Mouse (Mus musculus) right cerebral cortex, postnatal 10 days (tissue): Measurements from ENCODE around the gene Tgfb1.
"Not testable (repeated sequence)": the region's sequence is repeated elsewhere in the genome, so short reads cannot be mapped to it uniquely, and the experiment has no call there.

Experiments used
- DNase-seq, 2 experiments: peaks; one replicate each; pipeline ENCODE4 v3.0.0; 2021; ENCODE audit warnings: low spot score in 2 of 2

Tgfb1 gene

DNA sequence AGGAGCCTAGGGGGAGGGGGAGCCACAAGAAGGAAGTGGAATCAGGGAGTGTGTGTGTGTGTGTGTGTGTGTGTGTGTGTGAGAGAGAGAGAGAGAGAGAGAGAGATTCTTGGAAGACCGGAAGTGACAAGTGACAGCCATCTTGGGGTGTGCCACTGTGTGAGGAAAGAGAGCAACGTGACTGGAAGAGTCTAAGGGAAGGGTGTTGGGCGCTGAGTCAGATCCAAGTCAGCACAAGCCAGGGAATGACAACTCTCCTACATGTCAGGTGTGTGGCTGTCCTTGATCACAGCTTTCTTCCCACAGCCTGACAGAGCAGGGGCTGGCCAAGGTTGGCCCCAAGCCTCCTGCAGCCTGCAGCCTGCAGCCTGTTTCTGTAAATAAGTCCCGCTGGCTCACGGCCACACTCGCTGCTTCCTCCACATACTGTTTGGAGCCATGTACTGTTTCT is 19.0 kb downstream of the Tgfb1 start:
- peak in 1 of 2 experiments; percentile 63 for DNase-seq

DNA sequence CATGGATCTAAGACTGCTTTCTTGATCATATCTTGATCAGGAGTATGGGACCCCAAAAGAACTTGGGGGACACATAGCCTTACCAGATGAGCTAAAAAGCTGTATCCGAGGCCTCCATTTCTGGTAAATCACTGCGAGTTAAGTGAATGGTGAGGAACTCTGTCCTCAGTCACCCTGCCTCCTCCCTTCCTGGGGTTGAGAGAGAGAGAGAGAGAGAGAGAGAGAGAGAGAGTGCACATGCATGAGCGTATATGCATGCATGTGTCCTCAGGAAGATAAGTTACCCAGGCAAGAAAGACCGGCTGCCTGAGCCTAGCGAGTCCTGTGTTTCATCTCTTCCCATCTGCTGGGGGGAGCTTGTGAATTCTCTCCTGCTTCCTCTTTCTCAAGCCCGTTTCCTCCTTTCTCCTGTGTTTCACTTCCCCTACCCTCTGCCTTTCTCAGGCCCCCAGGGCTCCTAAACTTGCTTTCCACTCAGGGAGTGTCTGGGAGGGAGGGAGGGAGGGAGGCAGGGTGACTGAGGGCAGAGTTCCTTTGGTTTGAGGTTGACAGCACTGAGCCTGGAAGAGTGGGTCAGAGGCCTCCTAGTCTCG is 19.9 kb downstream of the Tgfb1 start:
- DNase-seq = peak in 1 of 2 experiments; percentile 64

DNA sequence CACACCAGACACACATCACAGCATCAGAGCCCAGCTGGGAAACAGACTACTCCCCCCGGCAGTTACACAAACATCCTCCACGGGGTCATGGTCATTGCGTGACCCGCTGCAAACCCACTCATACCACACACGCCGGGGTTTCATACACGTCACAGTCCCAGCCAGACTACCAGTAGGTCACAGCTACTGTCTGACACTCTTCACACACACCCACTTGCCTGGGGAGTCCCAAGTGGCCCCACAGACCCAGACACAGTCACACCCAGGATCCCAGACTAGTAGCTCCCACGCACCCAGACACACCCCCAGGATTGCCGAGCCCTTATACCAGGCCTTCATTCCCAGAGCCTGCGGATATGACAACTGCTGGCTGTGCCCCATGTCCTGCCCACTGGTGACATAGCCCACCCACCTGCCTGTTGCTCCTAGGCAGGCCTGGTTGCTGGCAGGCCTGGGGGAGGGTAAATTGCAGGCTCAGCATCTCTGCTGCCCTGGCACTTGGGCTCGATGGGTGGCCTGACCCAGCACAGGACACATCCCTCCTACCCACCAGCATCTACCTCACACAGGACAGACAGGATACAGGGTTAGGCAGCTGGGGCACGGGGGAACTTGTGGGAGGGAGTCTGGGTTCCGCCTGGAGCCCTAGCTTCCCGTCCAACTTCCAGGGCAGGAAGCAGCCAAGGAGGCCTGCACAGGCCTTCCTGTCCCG is 20.9 kb downstream of the Tgfb1 start:
- no peak for DNase-seq

DNA sequence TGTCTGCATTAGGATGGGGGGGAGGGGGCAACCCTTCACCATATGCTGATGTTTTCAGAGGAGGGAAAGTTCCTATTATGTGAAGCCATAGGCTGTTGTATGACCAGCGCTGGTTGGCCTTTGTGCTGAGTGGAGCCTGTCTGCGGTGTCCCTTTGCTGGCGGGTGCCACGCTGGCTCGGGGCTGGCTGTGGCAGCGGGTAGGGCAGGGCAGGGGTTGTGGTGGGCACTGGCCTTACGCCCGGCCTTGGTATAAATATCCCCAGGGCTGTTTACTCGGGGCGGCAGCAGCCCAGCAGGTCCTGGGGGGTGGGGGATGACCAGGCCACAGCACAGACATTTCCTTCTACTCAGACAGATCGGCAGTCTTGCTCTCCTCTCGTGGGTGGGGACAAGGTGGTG is 23.2 kb downstream of the Tgfb1 start:
- peak; percentile 73 to 74 for DNase-seq

DNA sequence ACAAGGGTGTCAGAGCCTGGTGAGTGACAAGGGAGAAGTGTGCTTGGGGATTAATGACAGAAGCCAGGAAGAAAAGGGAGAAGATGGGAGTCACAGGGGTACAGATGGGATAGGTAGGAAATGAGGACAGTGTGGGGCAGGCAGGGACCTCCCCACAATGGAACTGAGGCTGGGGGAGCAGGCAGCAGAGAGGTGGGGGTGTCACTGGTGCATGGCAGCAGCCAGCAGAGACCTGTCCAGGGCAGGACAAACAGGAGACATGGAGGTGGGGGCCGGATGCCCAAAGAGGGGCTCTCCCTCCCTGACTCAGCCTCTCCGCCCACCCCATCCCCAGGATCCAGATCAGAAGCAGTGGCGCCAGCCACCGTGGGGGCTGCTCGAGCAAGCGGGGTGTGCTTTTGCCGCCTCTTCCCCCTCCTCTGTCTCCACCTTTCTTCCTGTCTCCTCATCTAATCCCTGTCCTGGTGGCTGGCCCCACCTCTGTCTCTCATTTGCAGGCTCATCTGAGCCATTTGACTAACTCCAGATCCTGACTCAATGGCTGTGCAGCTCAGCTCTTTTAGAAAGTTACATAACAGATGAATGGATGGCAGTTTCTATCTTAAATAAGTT is 23.8 kb downstream of the Tgfb1 start:
- peak in 1 of 2 experiments; percentile 49 for DNase-seq

DNA sequence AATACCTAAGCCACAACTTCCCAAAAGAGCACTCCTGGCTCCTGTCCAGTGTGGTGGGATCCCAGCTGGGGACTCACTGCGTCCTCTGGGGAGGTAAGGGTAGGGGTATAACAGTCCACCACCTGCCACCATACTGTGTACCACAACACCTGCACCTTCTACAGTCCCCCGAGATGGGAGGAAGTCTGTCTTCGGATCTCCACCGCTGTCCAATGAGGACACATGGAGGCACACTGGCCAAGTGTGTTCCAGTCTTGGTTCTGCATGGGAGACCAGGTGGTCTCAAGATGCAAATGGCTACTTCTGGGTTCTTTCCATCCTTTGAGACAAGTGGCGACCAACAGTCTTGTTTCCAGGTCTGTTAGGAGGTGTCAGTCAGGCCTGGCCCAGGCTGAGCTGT is 24.4 kb downstream of the Tgfb1 start:
- DNase-seq = no peak

DNA sequence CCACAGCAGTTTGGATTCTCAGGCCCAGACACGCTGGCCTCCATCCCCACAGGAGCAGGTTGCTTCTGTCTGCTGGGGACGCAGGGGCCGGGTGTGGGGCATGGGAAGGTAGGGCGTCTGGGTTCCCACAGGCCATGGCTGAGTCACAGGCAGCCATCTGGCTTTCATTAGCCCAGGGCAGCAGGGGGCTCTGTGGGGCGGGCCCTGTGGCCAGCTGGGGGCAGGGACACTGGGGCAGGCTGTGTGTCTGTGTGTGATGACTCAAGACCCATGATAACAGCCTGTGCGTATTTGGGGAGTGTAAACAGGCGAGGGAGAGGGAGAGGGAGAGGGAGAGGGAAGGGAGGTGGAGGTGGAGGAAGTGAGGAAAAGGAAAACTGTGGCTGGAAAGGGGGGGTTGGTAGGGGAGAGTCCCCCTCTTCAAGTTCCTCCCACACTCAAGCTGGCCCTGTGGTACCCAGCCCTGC is 25.0 kb downstream of the Tgfb1 start:
- no peak for DNase-seq

DNA sequence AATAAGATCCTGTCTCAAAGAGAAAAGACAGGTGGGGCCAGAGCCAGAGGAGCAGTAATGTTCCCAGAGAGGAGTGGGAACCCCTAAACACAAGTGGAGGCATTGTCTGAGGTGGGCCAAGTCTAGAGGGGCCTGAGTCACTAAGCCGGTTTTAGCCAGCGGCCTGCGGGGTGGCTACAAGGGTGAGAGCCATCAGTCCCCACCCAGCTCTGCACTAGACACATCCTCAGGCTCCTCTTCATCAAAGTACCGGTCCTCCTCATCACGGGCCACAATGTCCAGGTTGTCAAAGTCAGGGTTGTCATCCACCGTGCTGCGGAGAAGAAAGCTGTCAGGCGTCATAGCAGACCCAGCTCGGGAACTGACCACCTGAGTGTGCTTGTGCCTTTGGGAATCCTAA is 26.0 kb downstream of the Tgfb1 start:
- DNase-seq = no peak

DNA sequence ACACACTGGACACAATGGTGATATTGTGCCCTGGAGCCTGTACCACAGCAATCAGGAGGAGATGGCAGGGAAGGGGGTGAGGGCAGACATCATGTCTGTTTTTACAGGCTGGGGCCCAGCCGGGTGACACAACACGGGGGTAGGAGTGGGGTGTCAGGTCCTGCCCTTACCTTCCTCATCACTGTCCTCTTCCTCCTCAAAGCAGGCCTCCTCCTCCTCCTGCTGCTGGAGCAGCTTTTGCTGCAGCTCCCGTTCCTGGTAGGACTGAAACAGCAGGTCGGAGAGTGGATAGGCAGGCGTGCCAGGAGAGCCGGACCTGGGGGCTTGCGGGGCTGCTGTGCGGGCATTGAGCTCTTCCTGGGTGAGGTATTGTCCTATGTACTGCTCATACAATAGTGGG is 27.8 kb downstream of the Tgfb1 start:
- no peak for DNase-seq

DNA sequence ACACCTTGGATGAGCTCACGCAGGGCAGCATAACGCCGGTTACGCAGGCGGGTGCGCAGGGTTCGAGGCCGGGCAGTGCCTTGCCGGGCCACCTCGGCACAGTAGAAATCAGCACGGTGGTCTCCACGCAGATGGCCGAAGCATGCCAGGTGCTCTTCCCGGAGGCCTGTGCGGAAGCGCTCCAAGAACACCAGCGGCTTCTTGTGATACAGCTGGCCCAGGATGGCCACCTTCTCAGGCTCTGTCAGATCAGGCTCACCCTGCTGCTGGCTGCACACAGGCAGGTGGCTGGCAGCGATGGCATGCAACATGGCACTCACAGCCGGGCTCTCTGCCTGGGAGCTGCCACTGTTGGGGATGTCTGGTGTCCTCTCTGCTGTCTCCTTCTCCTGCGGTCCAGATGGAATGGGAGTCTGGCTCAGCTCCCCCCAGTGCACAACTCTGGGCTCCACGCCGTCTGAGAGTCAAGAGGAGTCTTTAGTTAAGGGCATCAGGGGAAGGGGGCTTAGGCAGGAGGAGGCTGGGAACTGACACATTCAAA is 29.0 kb downstream of the Tgfb1 start:
- DNase-seq = peak in 1 of 2 experiments; percentile 35

DNA sequence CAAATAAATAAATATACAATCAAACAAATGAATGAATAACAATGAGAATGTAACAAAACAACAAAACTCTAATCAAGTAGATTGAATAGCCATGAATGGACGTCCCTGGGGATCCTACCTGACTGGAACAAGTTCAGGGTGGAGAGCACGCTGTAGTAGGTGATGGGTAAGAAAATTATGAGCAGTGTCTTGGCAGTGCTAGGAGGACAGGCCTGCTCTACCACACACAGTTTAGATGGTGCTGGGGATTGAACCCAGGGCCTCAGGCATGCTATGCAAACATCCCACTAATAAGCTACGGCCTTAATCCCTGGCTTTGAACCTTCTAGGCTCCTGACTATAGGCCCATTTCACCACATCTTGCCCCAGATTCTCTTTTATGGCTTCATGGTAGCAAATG is 30.7 kb downstream of the Tgfb1 start:
- no peak for DNase-seq

DNA sequence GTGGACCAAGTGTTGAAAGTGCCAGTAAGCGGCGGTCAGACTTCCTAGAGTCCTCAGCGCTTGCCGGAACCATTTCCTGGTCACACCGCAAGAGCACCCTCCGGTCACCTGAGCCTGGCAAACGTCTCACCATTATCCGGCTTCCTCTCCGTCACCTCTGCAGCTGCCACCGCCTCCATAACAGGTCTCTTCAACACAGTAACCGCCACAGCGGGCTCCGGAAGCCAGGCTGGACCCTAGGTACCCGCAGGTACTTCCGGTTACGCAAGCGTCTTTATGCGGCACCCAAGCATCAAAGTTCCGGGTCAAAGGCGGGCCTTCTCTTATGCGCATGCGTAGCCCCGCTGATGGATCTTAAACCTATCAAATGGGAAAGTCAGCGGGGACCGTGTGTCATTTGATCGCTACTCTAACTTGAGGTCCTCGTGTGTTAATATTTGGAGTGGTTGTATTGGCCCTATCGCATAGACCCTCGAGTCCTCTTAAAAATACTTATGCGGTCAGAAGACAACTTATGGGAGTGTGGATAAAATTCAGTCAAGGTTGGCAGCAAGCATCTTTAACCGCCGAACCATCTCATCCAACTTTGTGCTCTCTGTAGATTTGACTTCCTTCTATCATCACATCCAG is 32.1 kb downstream of the Tgfb1 start, which contains the start of gene Ccdc97:
Gene Ccdc97 (minus strand): TSS at position 301 of the 630 bp plus-strand sequence.
- peak; percentile 96 to 97 for DNase-seq

DNA sequence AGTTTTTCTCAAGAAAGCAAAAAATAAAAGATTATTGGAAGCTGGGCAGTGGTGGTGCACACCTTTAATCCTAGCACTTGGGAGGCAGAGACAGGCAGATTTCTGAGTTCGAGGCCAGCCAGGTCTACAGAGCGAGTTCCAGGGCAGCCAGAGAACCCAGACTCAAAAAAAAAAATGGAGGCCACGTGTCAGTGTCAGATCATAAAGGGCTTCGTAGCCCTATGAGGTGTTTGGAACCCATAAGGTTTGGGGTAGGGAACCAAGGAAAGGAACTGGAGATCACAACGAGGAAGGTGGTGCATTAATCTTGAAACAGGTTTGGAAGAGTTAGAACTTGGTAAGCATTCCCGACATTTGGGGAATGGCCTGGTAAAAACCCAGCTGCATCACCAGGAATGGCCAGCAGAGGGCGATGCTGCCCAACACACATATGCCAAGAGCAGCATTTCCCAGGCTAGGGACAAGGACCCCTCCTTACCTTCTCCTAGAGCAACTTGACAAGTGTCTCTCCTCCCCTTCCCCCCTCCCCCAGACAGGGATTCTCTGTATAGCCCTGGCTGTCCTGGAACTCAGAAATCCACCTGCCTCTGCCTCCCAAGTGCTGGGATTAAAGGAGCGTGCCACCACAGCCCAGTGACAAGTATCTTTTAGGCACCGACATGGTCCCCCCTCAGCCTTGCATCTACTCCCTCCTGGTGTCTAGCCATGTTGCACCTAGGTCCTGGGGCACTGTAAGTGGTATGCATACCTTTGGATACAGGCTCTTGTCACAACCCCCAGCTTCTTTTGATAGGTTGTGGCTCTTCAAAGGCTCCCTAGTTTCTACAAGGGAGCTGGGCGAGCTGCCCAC is 33.2 kb downstream of the Tgfb1 start:
- DNase-seq = peak; percentile 83 to 84

DNA sequence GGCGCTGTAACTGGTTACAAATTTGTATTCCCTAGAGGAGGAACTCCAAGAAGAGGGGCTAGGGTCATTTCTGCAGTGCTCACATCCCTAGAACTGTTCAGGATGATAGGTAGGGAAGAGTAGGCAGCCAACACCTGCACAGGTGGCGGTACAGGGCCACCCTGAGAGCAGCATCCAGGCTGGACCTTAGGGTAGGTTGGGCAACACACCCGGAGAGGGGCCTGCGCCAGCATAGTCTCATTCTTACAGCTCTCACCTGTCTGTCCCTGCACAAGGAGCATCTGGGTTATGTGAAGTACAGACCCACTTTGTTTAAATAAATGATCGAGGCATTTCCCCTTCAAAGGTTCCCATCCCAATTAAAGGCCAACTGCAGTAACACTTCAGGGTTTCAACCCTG is 34.0 kb downstream of the Tgfb1 start:
- no peak for DNase-seq

DNA sequence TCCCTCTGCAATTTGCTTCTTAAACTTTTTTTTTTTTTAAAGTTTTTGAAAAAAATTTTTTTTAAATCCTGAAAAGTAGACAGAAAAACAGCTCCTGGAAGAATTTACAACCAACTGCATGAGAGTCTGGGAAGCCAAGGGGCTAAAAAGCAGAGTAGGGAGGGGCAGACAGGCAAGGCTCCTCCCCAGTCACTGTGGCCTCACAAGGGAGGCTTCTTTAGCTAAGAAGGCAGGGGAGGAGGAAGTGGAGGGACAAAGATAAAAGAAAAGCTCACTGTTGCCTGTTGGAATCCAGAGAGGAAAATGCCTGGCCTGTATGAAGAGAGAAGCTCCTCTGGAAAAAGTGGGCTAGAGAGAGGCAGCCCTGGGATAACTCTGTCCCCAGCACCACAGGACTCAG is 35.0 kb downstream of the Tgfb1 start:
- not testable (repeated sequence) for DNase-seq

DNA sequence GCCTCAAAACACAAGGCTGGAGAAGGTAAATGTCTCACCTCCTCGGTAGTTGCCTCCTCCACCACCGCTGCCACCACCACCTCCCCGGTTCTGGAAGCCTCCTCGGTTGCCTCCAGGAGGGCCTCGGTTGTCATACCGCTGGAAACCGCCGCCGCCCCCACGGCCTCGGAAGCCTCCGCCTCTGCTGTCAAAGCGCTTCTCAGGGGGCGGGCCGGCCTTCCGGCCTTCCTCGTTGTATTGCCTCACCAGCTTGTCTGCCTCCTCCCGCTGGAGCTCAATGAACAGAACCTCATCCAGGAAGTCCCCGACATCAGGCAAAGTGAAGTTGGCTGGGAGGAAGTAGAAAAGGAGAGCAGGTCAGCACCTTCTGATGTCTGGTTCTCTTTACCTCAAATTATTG is 39.1 kb downstream of the Tgfb1 start:
- no peak for DNase-seq

DNA sequence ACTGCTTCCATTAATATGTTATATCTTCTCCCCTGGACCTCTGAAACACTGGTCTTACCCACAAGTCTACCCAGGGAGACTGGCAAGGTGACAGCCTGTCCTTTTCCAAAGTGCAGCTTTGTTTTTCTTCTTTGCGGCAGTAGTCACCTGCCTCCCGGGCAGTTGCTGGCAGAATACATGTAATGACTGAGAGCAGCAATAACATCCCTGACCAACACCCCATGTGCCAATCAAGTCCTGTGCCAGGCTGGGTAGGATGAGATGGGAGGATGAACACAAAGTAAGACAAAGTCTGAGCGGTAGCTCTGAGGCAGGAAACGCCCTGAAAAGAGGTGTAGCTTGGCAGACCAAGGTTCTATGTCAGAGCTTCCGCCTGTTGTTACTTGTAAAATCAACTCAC is 41.0 kb downstream of the Tgfb1 start:
- DNase-seq = no peak

DNA sequence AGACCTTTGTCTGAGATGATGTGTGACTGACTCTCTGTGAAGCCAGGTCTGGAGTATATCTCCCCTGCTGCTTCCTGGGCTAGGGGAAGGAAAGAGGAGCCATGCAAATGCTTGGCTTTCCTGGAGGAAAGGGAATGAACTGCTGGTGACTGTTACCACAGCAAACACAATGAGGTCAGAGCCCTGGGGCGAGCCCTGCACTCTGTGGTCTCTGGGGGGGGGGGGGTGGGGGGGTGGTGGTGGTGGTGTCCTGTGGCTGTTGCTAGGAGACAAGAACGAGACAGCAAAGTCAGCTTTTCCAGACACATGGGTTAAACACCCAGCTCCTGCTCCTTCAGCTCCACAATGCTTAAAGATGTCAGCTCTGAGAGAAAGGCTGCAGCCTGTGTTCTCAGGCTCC is 42.6 kb downstream of the Tgfb1 start:
- no peak for DNase-seq

DNA sequence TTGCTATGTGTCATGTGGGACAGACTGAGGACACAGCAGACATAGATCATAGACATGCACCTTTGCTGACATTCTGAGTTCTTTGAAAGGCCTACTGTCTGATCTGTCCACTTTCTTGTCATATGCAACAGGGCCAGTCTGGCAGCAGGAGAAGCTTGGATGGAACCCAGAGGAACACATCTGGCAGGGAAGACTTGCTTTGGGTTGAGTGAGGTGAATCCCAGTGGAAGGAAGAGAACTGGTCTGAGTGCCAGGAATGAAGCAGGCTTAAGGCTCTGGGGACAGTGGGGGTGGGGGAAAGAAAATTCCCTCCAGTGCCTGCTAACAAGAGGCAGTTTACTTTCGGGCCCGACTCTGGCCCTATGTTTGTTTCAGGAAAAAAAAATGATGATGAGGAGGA is 43.1 kb downstream of the Tgfb1 start:
- no peak for DNase-seq

DNA sequence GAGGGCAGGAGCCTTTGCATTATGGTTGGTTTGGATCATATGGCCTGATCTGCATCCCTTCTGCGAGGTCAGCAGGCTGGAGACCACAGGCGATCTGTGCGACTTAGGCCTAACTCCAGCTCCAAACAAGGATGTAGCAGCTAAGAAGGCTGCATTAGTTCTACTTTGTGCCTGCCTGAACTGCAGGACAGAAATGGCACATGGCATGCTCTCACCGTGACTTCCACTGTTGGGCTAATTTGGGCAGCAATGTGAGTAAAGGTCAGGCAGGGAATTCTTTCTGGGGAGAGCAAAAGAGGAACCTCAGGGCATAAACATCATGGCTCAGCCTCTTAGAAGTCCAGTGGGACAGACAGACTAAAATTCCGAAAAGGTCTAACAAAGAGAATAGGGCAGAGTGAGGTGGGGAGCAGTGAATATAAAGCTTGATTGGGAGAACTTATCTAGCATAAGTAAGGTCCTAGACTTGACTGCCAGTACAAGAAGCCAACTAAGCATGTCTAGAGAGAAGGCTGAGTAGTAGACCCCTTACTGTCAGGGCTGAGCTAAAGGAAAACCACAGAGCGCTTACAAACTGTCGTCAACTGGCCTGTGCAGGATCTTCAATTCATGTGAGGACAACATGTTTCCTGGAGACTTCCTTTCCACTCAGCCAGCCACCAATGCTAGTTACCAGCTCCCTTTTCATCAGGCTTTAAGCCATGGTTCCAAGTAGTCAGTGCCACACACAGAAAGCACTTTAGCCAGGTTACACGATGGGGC is 44.7 kb downstream of the Tgfb1 start:
- DNase-seq = no peak

DNA sequence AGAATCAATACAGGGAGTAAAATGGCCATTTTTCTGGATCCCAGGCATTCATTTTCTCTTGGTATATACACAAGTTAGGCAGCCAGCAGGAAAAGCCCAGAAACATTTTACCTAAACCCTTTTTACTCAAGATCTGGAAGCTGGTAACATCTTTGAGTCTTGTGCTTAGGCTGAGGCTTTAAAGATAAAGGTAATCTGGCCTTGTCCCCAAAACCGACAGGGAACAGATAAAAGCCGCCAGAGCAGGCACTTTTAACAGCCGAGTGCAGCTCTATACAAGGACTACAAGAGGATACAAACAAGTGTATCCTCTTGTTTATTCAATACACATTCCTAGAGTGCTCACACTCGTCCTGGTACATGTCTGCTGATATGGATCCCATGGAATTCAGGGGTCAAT is 48.2 kb downstream of the Tgfb1 start:
- no peak for DNase-seq
